Mouse (Mus musculus) liver, postnatal 0 days (tissue): ENCODE data around the gene Gorab. TPM values are rescaled to one million over a fixed set of nuclear protein-coding genes. Genes with fewer than 3 reads are reported as not detected.

Experiments
- ATAC-seq: fragments of 200-750 bp; cut with Nextera tagmentation; 2 replicates; pipeline ENCODE4 v1.8.0; 2017; ENCODE audit warnings: mild to moderate bottlenecking, moderate library complexity
- DNase-seq: peaks from one replicate; pipeline ENCODE4 v3.0.0-alpha.2; 2016
- H3K27ac ChIP-seq: fragments of 300-500 bp; sonication (generic); 2 replicates; pipeline ENCODE4 v1.5.1; 2014; ENCODE audit warnings: antibody characterized with exemption, moderate library complexity, mild to moderate bottlenecking, low read depth
- H3K27me3 ChIP-seq: fragments of 300-500 bp; sonication (generic); 2 replicates; pipeline ENCODE4 v1.6.1; 2014; ENCODE audit warnings: low read length, control low read depth, mixed read lengths; ENCODE audit not compliant: insufficient read depth
- H3K36me3 ChIP-seq: fragments of 300-500 bp; sonication (generic); replicated peaks from 2 replicates; pipeline ENCODE4 v1.6.1; 2014; ENCODE audit warnings: mild to moderate bottlenecking, control low read depth, low read length, moderate library complexity, mixed read lengths; ENCODE audit not compliant: insufficient read depth
- H3K4me1 ChIP-seq: fragments of 300-500 bp; sonication (generic); 2 replicates; pipeline ENCODE4 v1.6.1; 2014; ENCODE audit warnings: antibody characterized with exemption, mild to moderate bottlenecking, control low read depth; ENCODE audit not compliant: insufficient read depth
- H3K4me2 ChIP-seq: fragments of 300-500 bp; sonication (generic); 2 replicates; pipeline ENCODE4 v1.6.1; 2014; ENCODE audit warnings: low read depth, mild to moderate bottlenecking, low read length, moderate library complexity, mixed read lengths
- H3K4me3 ChIP-seq: fragments of 300-500 bp; sonication (generic); 2 replicates; pipeline ENCODE4 v1.5.1; 2014; ENCODE audit warnings: low read depth, low read length
- H3K9ac ChIP-seq: fragments of 300-500 bp; sonication (generic); replicated peaks from 2 replicates; pipeline ENCODE4 v1.6.1; 2014; ENCODE audit warnings: mild to moderate bottlenecking, moderate library complexity
- H3K9me3 ChIP-seq: fragments of 300-500 bp; sonication (generic); 2 replicates; pipeline ENCODE4 v1.6.1; 2016; ENCODE audit warnings: mild to moderate bottlenecking, control low read depth, low read length, mixed read lengths
- CTCF ChIP-seq: sonication (generic); IDR thresholded peaks from 2 replicates; pipeline ENCODE4 v1.5.1; 2016; ENCODE audit warnings: antibody characterized with exemption, low read depth
- EP300 ChIP-seq: IDR thresholded peaks from 2 replicates; pipeline ENCODE4 v1.6.1; 2016; ENCODE audit warnings: antibody characterized with exemption, low read depth, mild to moderate bottlenecking
- WGBS: fragments of 180-500 bp; shearing (Covaris S2); extraction: QIAGEN DNeasy Blood & Tissue Kit; methylation state at CpG from one replicate; pipeline ENCODE4 v1.1.7; 2014; ENCODE audit not compliant: insufficient replicate concordance; 5-methylcytosine and 5-hydroxymethylcytosine counted together
- polyA plus RNA-seq: library from polyadenylated mRNA; unstranded; fragments of >200 nt; fragmentation: Nextera tagmentation; extraction: Ambion mirVana; gene quantifications from 2 replicates; pipeline ENCODE4 v1.2.1, GENCODE M21; 2015

The Gorab gene
- polyA plus RNA-seq, 1 experiment from 2014 or later, result 3.4 TPM

DNA sequence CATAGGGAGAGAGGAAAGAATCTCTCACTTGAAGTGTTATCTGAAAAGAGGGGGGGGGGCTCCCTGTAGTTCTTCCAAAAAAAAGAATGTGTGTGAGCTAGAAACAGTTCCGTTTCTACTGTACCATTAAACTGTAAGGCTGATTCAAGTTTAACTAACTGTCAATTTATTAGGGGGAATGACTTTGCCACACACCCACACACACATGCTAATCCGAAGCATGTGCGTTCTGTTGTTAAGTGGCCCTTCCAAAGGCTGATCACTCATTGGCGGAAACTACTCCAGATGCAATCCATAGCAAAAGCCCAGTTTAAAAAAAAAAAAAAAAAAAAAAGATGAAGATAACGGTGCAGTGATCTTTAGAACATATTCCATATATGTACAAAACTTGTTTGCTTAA is 42.1 kb downstream of the Gorab start:
- Histone ChIP-seq H3K9me3 (no peaks in the 10 kb centered on the region), H3K4me3 (no peak overlapping the region), H3K9ac (no peak overlapping the region), H3K4me2 (no peak overlapping the region), H3K36me3 (no peaks in the 10 kb centered on the region), H3K27ac (no peak overlapping the region), H3K27me3 (no peaks in the 10 kb centered on the region), H3K4me1 (no peaks in the 10 kb centered on the region)
- DNase-seq (no peak), ATAC-seq (no peak)
- 80% methylated on average over 5 of the region's 5 CpGs for WGBS
- TF ChIP-seq EP300, result no peak
- TF ChIP-seq CTCF, result no peak

DNA sequence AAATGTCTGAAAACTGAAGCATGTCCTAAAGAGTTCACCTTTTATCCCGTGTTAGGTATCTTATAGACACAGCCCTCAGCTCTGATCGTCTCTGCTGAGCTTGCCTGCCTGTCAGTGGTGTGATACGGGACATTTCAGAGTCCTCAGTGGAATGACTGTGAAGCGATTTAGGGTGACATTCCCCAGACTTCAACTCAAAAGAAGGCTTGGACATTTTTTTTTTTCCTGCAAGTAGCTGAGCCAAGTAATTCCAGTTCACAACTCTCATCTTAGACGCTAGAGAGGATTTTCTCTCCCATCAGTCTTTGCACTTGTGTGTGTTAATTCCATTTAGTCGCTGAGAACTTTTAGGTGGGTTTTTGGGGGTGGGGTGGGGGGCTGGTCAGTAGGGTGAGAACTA is 42.7 kb downstream of the Gorab start:
- H3K36me3 ChIP-seq, result no peaks in the 10 kb centered on the region
- no peak for TF ChIP-seq CTCF
- no peak for TF ChIP-seq EP300
- ATAC-seq, result no peak
- no peaks in the 10 kb centered on the region for H3K27me3 ChIP-seq
- no peaks in the 10 kb centered on the region for H3K9me3 ChIP-seq
- no peak overlapping the region for H3K27ac ChIP-seq
- H3K4me1 ChIP-seq, result no peaks in the 10 kb centered on the region
- H3K4me3 ChIP-seq, result no peak overlapping the region
- WGBS, result 60% methylated on average over 6 of the region's 6 CpGs
- DNase-seq, result no peak
- no peak overlapping the region for H3K9ac ChIP-seq
- H3K4me2 ChIP-seq, result no peak overlapping the region

- no peak overlapping the region for H3K27ac ChIP-seq
- ATAC-seq, result no peak
- TF ChIP-seq CTCF, result no peak
- no peak for TF ChIP-seq EP300
- WGBS, result 80% methylated on average over 3 of the region's 3 CpGs
- no peaks in the 10 kb centered on the region for H3K36me3 ChIP-seq
- H3K27me3 ChIP-seq, result no peaks in the 10 kb centered on the region
- no peaks in the 10 kb centered on the region for H3K9me3 ChIP-seq
- no peak for DNase-seq
- no peak overlapping the region for H3K9ac ChIP-seq
- no peaks in the 10 kb centered on the region for H3K4me1 ChIP-seq
- no peak overlapping the region for H3K4me2 ChIP-seq
- H3K4me3 ChIP-seq, result no peak overlapping the region
These were observed 43.9 kb downstream of the Gorab start for GRCm38 (mm10) chr1:163359521-163359920.

GRCm38 (mm10) chr1:163358165-163358564 is 45.3 kb downstream of the Gorab start:
- Histone ChIP-seq H3K9me3 (no peaks in the 10 kb centered on the region), H3K36me3 (no peaks in the 10 kb centered on the region), H3K9ac (no peak overlapping the region), H3K27me3 (no peaks in the 10 kb centered on the region), H3K4me2 (no peak overlapping the region), H3K4me1 (no peaks in the 10 kb centered on the region), H3K27ac (no peak overlapping the region), H3K4me3 (no peak overlapping the region)
- 66% methylated on average over 7 of the region's 7 CpGs for WGBS
- ATAC-seq, result no peak
- TF ChIP-seq EP300, result no peak
- TF ChIP-seq CTCF, result no peak
- no peak for DNase-seq

DNA sequence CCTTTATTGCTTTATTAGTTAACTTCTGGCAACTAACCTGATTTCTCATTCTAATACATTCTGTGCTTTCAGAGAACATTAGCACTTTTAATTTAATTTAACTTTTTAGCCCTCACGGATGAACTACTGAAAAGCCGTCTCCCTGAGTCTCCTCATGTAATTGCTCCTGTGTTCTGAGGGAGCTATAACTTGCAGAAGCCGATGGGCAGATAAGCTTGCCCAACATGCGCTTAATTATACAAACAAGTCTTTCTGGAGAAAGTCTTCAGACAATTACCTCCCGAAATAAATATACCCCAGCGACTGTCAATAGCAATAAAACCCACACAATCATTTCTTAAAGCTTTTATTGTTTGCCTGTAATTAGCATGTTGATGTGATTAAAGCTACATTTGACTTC is 45.7 kb downstream of the Gorab start:
- WGBS, result 57% methylated on average over 6 of the region's 6 CpGs
- H3K4me3 ChIP-seq, result no peak overlapping the region

DNA sequence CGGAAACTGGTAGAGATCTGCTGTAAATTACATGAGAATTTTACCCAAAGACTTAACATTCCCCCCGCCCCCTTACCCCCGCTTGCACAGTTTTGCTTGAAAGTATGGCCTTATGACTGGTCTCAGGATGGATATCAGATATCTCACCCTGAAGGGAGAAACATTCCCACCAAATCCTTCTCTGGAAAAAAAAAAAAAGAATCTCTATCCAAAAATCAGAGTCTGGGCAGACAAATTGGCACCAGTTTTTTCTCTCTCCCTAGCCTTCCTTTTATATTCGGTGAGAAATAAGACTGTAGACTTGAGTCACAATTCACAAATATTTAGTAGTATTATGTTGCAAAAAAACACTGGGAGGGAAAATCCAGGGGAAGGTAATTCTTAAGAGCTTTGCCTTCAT is 47.3 kb downstream of the Gorab start:
- no peak for TF ChIP-seq CTCF
- Histone ChIP-seq H3K36me3 (no peaks in the 10 kb centered on the region), H3K4me3 (no peak overlapping the region), H3K4me2 (no peak overlapping the region), H3K9ac (no peak overlapping the region), H3K9me3 (no peaks in the 10 kb centered on the region), H3K27me3 (no peaks in the 10 kb centered on the region), H3K27ac (no peak overlapping the region), H3K4me1 (no peaks in the 10 kb centered on the region)
- ATAC-seq (no peak), DNase-seq (no peak)
- WGBS, result 69% methylated on average over 4 of the region's 4 CpGs

More for the DNA sequence above, 45.7 kb downstream of the Gorab start:
- no peaks in the 10 kb centered on the region for H3K27me3 ChIP-seq
- TF ChIP-seq CTCF, result no peak
- no peak for TF ChIP-seq EP300
- DNase-seq, result no peak
- H3K36me3 ChIP-seq, result no peaks in the 10 kb centered on the region
- ATAC-seq, result no peak
- H3K27ac ChIP-seq, result no peak overlapping the region
- H3K9ac ChIP-seq, result no peak overlapping the region
- H3K4me1 ChIP-seq, result no peaks in the 10 kb centered on the region
- H3K9me3 ChIP-seq, result no peaks in the 10 kb centered on the region
- no peak overlapping the region for H3K4me2 ChIP-seq

GRCm38 (mm10) chr1:163355626-163356156 is 47.8 kb downstream of the Gorab start:
- Histone ChIP-seq H3K4me1 (no peaks in the 10 kb centered on the region), H3K4me2 (no peak overlapping the region), H3K9me3 (no peaks in the 10 kb centered on the region), H3K36me3 (no peaks in the 10 kb centered on the region), H3K27ac (no peak overlapping the region), H3K9ac (no peak overlapping the region), H3K4me3 (no peak overlapping the region), H3K27me3 (no peaks in the 10 kb centered on the region)
- TF ChIP-seq CTCF (no peak), EP300 (no peak)
- DNase-seq (no peak), ATAC-seq (no peak)
- WGBS, result 29% methylated on average over 3 of the region's 3 CpGs
